Mouse (Mus musculus): Measurements from ENCODE around the gene Atp7a. TPM values are rescaled to one million over a fixed set of nuclear protein-coding genes. Genes with fewer than 3 reads are reported as not detected.
A peak's percentile ranks its signal among the peaks of the same experiment; 100 is the strongest.

The Atp7a gene
- polyA plus RNA-seq, 1 experiment, result 3.6 TPM

DNA sequence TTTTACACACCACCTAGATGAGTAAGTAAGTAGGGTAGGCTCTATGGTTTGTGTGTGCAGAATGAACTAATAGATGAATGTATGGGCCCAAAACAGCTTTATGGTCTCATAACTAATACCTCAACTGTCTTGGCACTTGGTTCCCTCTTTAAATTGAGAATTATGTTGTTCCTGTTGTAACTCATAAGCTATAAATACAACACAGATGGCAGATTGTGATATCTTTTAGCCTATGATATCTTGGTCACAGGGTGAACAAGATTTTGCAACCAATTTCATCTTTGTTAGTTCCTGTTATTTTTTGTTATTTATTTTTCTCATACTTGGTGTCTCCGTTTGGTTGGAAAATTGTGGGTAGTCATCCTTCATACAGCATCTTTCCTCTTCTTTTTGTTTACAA is 121.1 kb downstream of the Atp7a start:
- Histone ChIP-seq H3K27me3 (ENCODE audit: control insufficient read depth, insufficient read depth, insufficient read length) (no peaks in the 10 kb centered on the region), H3K4me3 (no peak overlapping the region), H3ac (ENCODE audit: control insufficient read depth, insufficient read length) (no peak overlapping the region), H3K36me3 (ENCODE audit: control insufficient read depth, insufficient read depth) (no peaks in the 10 kb centered on the region), H3K4me2 (ENCODE audit: low read depth) (no peak overlapping the region), H3K79me2 (ENCODE audit: control insufficient read depth, insufficient read depth) (no peaks in the 10 kb centered on the region)
- no peak for TF ChIP-seq TCF3 (IDR thresholded peaks at IDR 0.05; ENCODE audit: insufficient read length, low read depth)
- no peak for TF ChIP-seq TCF12 (IDR thresholded peaks at IDR 0.05; ENCODE audit: insufficient read depth, poor library complexity, severe bottlenecking)
- TF ChIP-seq CEBPB (IDR thresholded peaks at IDR 0.05; ENCODE audit: insufficient read depth, poor library complexity, severe bottlenecking), result no peak
- TF ChIP-seq POLR2AphosphoS2 (IDR thresholded peaks at IDR 0.05; ENCODE audit: insufficient read length, low read depth), result no peak
- no peak for TF ChIP-seq MAX (IDR thresholded peaks at IDR 0.05; ENCODE audit: low read depth)
- no peak for TF ChIP-seq MYOG (IDR thresholded peaks at IDR 0.05; ENCODE audit: control insufficient read depth in 1 of 3, insufficient read depth in 1 of 3, insufficient read length in 2 of 3, low read depth in 2 of 3)
- no peak for TF ChIP-seq USF1 (IDR thresholded peaks at IDR 0.05; ENCODE audit: low read depth)
- TF ChIP-seq MYOD1 (IDR thresholded peaks at IDR 0.05; ENCODE audit: control insufficient read depth in 1 of 3, insufficient read length in 2 of 3, low read depth in 2 of 3), result no peak
- no peak for TF ChIP-seq SRF (IDR thresholded peaks at IDR 0.05; ENCODE audit: control insufficient read depth, insufficient read length, low read depth)

DNA sequence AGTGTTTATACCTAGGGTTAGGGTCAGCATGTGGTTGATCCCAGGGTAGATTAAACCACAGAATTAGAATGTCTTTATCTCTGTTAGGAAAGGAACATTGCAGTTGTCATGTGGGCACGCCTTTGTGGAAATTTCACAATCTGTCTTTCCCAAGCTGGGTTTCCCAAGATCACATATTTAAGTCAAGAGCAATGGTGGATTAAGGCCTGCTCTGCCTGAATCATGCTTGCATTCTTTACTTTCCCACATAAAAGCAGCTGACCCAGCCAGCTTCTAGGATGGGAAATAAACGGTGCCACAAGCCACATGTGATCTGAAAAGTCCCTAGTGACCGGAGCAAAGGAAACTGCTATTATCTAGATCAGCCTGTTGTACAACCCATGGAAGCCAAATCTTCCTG is 122.4 kb downstream of the Atp7a start:
- Histone ChIP-seq H3K79me2 (ENCODE audit: control insufficient read depth, insufficient read depth) (no peaks in the 10 kb centered on the region), H3K27me3 (ENCODE audit: control insufficient read depth, insufficient read depth, insufficient read length) (no peaks in the 10 kb centered on the region), H3K4me3 (no peak overlapping the region), H3ac (ENCODE audit: control insufficient read depth, insufficient read length) (no peak overlapping the region), H3K36me3 (ENCODE audit: control insufficient read depth, insufficient read depth) (no peaks in the 10 kb centered on the region), H3K4me2 (ENCODE audit: low read depth) (peak overlapping the region; percentile 50)
- TF ChIP-seq CEBPB (IDR thresholded peaks at IDR 0.05; ENCODE audit: insufficient read depth, poor library complexity, severe bottlenecking) (peak; percentile 83), MAX (IDR thresholded peaks at IDR 0.05; ENCODE audit: low read depth) (no peak)

DNA sequence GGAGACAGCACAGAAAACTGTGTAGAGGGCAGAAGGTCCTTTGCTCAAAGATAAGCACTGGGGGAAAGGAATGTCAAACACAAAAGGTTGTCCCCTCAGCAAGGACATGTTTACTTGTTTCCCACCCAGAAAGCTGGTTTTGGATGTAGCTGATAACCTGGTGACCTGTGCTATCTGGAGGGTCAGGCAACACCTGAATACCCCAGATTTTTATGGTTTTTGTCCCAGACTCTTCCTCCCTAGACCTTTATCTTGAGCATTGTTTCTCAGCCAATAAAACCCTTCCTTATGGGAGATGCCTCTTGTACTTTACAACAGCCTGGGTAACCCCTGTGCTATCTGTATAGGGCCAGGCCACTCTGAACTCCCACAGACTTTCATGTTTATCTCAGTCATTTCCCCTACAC is 127.1 kb downstream of the Atp7a start:
- TF ChIP-seq SRF (IDR thresholded peaks at IDR 0.05; ENCODE audit: control insufficient read depth, insufficient read length, low read depth) (no peak), E2F4 (IDR thresholded peaks at IDR 0.05; ENCODE audit: insufficient read depth) (no peak), POLR2AphosphoS2 (IDR thresholded peaks at IDR 0.05; ENCODE audit: insufficient read length, low read depth) (no peak), POLR2A (IDR thresholded peaks at IDR 0.05; ENCODE audit: insufficient read length, low read depth) (no peak), TCF12 (IDR thresholded peaks at IDR 0.05; ENCODE audit: insufficient read depth, poor library complexity, severe bottlenecking) (no peak)
- no peaks in the 10 kb centered on the region for H3K36me3 ChIP-seq (ENCODE audit: control insufficient read depth, insufficient read depth)
- no peak overlapping the region for H3ac ChIP-seq (ENCODE audit: control insufficient read depth, insufficient read length)
- H3K4me3 ChIP-seq, result no peak overlapping the region
- H3K4me2 ChIP-seq (ENCODE audit: low read depth), result no peak overlapping the region
- H3K79me2 ChIP-seq (ENCODE audit: control insufficient read depth, insufficient read depth), result no peaks in the 10 kb centered on the region
- H3K27me3 ChIP-seq (ENCODE audit: control insufficient read depth, insufficient read depth, insufficient read length), result no peaks in the 10 kb centered on the region

DNA sequence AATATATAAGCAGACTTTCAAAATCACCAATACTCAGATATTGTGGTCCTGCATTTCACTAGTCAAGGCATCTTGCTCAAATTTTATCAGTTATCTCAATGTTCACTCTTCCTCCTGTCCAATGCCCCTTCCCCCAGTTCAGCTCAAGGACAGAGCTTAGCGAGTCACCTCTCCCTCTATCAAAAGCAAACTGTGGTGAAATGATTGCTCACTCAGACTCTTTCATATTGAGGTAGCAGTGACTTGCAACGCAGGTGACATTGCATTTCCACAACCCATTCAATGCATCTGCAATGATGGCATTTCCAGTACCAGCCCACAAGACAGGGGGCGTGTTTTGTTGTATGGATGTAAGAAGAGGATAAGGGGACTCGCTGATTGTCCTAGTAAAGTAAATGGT is 128.8 kb downstream of the Atp7a start:
- Histone ChIP-seq H3ac (ENCODE audit: control insufficient read depth, insufficient read length) (no peak overlapping the region), H3K4me3 (no peak overlapping the region), H3K27me3 (ENCODE audit: control insufficient read depth, insufficient read depth, insufficient read length) (no peaks in the 10 kb centered on the region), H3K36me3 (ENCODE audit: control insufficient read depth, insufficient read depth) (no peaks in the 10 kb centered on the region), H3K4me2 (ENCODE audit: low read depth) (no peak overlapping the region), H3K79me2 (ENCODE audit: control insufficient read depth, insufficient read depth) (no peaks in the 10 kb centered on the region)
- TF ChIP-seq POLR2A (IDR thresholded peaks at IDR 0.05; ENCODE audit: insufficient read length, low read depth), result no peak
- no peak for TF ChIP-seq TCF3 (IDR thresholded peaks at IDR 0.05; ENCODE audit: insufficient read length, low read depth)
- no peak for TF ChIP-seq E2F4 (IDR thresholded peaks at IDR 0.05; ENCODE audit: insufficient read depth)
- TF ChIP-seq TCF12 (IDR thresholded peaks at IDR 0.05; ENCODE audit: insufficient read depth, poor library complexity, severe bottlenecking), result no peak
- TF ChIP-seq MYOG (IDR thresholded peaks at IDR 0.05; ENCODE audit: control insufficient read depth in 1 of 3, insufficient read depth in 1 of 3, insufficient read length in 2 of 3, low read depth in 2 of 3), result no peak
- TF ChIP-seq SRF (IDR thresholded peaks at IDR 0.05; ENCODE audit: control insufficient read depth, insufficient read length, low read depth), result no peak
- no peak for TF ChIP-seq POLR2AphosphoS2 (IDR thresholded peaks at IDR 0.05; ENCODE audit: insufficient read length, low read depth)
- no peak for TF ChIP-seq REST (IDR thresholded peaks at IDR 0.05; ENCODE audit: insufficient read depth, insufficient read length)
- TF ChIP-seq MAX (IDR thresholded peaks at IDR 0.05; ENCODE audit: low read depth), result no peak
- TF ChIP-seq MYOD1 (IDR thresholded peaks at IDR 0.05; ENCODE audit: control insufficient read depth in 1 of 3, insufficient read length in 2 of 3, low read depth in 2 of 3), result no peak
- no peak for TF ChIP-seq USF1 (IDR thresholded peaks at IDR 0.05; ENCODE audit: low read depth)
- TF ChIP-seq CEBPB (IDR thresholded peaks at IDR 0.05; ENCODE audit: insufficient read depth, poor library complexity, severe bottlenecking), result no peak

DNA sequence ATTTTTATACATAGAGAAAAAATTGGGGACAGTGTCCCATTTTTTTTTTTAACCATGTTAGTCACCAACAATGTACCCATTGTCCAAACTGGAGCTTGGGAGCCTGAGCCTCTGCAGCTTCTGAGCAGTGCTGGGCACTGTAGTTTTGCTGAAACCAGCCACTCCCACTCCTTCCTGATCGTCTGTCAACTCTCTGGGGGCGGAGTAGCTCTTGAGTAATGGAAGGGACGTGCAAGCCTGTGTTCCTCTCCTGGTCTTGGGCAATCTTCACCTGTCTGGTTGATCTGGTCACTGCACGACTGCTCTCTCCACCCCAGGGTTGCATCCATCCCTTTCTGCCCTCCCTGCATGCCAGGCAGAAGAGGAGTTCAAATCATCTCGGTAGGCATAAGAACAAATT is 136.9 kb downstream of the Atp7a start:
- Histone ChIP-seq H3ac (ENCODE audit: control insufficient read depth, insufficient read length) (no peak overlapping the region), H3K4me3 (no peak overlapping the region), H3K4me2 (ENCODE audit: low read depth) (no peak overlapping the region), H3K27me3 (ENCODE audit: control insufficient read depth, insufficient read depth, insufficient read length) (no peaks in the 10 kb centered on the region), H3K79me2 (ENCODE audit: control insufficient read depth, insufficient read depth) (no peaks in the 10 kb centered on the region), H3K36me3 (ENCODE audit: control insufficient read depth, insufficient read depth) (no peaks in the 10 kb centered on the region)
- TF ChIP-seq POLR2AphosphoS2 (IDR thresholded peaks at IDR 0.05; ENCODE audit: insufficient read length, low read depth) (no peak), POLR2A (IDR thresholded peaks at IDR 0.05; ENCODE audit: insufficient read length, low read depth) (no peak), USF1 (IDR thresholded peaks at IDR 0.05; ENCODE audit: low read depth) (no peak), TCF12 (IDR thresholded peaks at IDR 0.05; ENCODE audit: insufficient read depth, poor library complexity, severe bottlenecking) (no peak), TCF3 (IDR thresholded peaks at IDR 0.05; ENCODE audit: insufficient read length, low read depth) (no peak), E2F4 (IDR thresholded peaks at IDR 0.05; ENCODE audit: insufficient read depth) (no peak), SRF (IDR thresholded peaks at IDR 0.05; ENCODE audit: control insufficient read depth, insufficient read length, low read depth) (no peak), CEBPB (IDR thresholded peaks at IDR 0.05; ENCODE audit: insufficient read depth, poor library complexity, severe bottlenecking) (no peak), MYOD1 (IDR thresholded peaks at IDR 0.05; ENCODE audit: control insufficient read depth in 1 of 3, insufficient read length in 2 of 3, low read depth in 2 of 3) (no peak), MAX (IDR thresholded peaks at IDR 0.05; ENCODE audit: low read depth) (no peak), REST (IDR thresholded peaks at IDR 0.05; ENCODE audit: insufficient read depth, insufficient read length) (no peak), MYOG (IDR thresholded peaks at IDR 0.05; ENCODE audit: control insufficient read depth in 1 of 3, insufficient read depth in 1 of 3, insufficient read length in 2 of 3, low read depth in 2 of 3) (no peak)

All from myocyte (in vitro differentiated cells).